Mouse (Mus musculus) c-Kit-negative CD71-positive TER-119-positive erythroid progenitor cells, embryonic 14.5 days (primary cell): ENCODE measurements around the gene Stpg2.

Experiments
- DNase-seq: peaks from one replicate; pipeline ENCODE4 v3.0.0-alpha.2; 2013; ENCODE audit warnings: low read depth, low spot score

Gene Stpg2

DNA sequence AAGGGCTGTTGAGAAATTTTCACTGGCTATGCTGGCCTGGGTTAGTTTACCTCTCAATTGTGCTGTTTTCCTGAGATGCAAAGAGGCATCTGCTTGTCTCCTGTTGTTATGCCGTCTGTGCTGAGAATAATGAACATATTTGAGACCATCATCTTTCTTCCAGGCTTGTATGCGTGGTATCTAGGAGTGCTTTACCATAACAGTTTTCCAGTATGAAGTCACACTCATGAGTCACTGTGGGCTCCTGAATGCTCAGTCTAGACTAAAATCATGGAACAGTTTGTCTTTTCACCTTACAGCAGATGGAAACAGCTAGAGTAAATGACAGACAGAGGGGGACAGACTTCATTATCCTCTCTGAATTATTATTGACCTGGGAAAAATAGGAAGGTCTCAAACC is 527.7 kb downstream of the Stpg2 start:
- no peak for DNase-seq

- no peak for DNase-seq
These were observed 533.9 kb downstream of the Stpg2 start for GRCm38 (mm10) chr3:139739388-139739787.
